Mouse (Mus musculus) bone marrow, adult 2 months (tissue): ENCODE measurements around the gene Adgrv1. TPM values are rescaled to one million over a fixed set of nuclear protein-coding genes. Genes with fewer than 3 reads are reported as not detected.

Experiments
- H3K27ac ChIP-seq: fragments of 200-500 bp; 2 replicates; pipeline ENCODE4 v1.5.1; 2012; ENCODE audit warnings: low read depth, mild to moderate bottlenecking, control low read depth, inconsistent platforms, low read length; ENCODE audit not compliant: control insufficient read depth, poor library complexity, insufficient read depth
- H3K4me1 ChIP-seq: fragments of 200-500 bp; 2 replicates; pipeline ENCODE4 v1.6.1; 2011; ENCODE audit warnings: low read length; ENCODE audit not compliant: control insufficient read depth, insufficient read depth
- H3K4me3 ChIP-seq: fragments of 200-500 bp; replicated peaks from 2 replicates; pipeline ENCODE3; 2011; ENCODE audit warnings: mild to moderate bottlenecking, low read depth, low read length, control low read depth; ENCODE audit not compliant: control insufficient read depth
- CTCF ChIP-seq: fragments of 200-500 bp; IDR thresholded peaks from 2 replicates; pipeline ENCODE4 v1.5.1; 2011; ENCODE audit warnings: low read length, control low read depth; ENCODE audit not compliant: control insufficient read depth, insufficient read depth
- POLR2A ChIP-seq: fragments of 200-500 bp; IDR thresholded peaks from 2 replicates; pipeline ENCODE4 v1.6.1; 2011; ENCODE audit warnings: low read depth, mild to moderate bottlenecking, control low read depth, low read length, borderline replicate concordance; ENCODE audit not compliant: control insufficient read depth
- WGBS: fragments of 180-500 bp; shearing (Covaris S2); methylation state at CpG from one replicate; pipeline ENCODE4 v1.1.7; 2018; 5-methylcytosine and 5-hydroxymethylcytosine counted together
- polyA plus RNA-seq: library from polyadenylated mRNA; stranded (reverse); fragments of >200 nt; gene quantifications from 2 replicates; pipeline ENCODE4 v1.2.4, GENCODE M21; 2011; ENCODE audit warnings: low replicate concordance; ENCODE audit not compliant: missing spikeins, insufficient read depth, insufficient read length

Adgrv1 gene
- polyA plus RNA-seq, 1 experiment = 1.7 TPM

DNA sequence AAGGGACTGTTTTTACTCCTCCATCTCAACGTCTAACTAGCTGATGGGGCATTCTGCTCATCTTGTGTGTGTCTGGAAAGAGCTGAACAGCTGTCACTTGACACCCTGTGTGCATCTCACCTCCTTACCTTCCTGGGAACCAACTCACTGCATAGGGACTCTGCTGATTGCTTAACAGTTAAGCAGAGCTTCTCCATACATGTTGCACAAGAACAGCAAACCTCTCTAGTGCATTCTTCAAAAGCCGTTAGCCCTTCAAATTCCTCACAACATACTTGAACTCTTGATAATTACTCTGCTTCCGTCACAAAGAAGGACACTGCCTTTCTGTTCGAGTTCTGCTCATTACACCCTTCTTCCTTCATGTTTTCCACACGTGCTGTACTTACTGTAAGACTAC is 525.5 kb downstream of the Adgrv1 start:
- Histone ChIP-seq H3K4me1 (no peaks in the 10 kb centered on the region), H3K27ac (no peak overlapping the region), H3K4me3 (no peak overlapping the region)
- TF ChIP-seq CTCF (no peak), POLR2A (no peak)
- 48% methylated on average over 5 of the region's 5 CpGs for WGBS

DNA sequence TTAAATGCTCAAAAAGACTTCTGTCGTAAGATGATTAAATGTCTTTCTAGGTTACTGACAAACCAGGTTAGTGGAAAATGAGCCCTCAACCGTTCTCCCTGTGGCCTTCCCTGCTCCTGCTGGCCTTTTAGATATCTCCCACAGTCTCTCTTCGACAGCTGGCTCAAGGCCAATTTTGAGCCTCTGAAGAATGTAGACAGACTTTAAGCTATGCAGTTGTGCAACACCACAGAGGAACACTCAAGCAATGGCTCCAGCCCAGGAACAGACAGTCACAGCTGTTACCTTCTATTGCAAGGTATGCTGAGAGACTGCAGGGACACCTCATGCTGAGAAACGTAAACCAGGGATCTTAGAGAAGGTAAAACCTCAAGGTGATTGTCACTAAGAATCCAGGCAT is 529.2 kb downstream of the Adgrv1 start:
- TF ChIP-seq CTCF (no peak), POLR2A (no peak)
- 48% methylated on average over 4 of the region's 4 CpGs for WGBS
- Histone ChIP-seq H3K4me3 (no peak overlapping the region), H3K4me1 (no peaks in the 10 kb centered on the region), H3K27ac (no peak overlapping the region)

DNA sequence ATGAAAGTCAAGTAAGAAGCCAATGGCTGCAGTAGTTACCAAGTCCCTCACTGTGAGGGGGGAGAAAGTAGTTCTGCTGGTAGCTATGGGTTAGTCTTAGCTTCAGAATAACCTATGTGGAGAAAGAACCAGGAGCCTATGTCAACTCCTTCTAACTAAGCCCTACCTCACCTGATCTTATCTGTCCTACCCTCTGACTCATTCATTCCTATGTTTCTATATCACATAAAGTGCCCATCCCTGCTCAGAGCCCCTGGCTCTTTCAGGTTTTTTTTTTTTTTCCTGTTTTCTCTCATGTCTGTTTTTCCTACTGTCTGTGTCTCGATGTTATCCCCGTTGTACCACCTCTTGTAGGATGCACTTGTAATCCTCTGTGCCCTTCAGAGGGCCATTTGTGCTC is 536.5 kb downstream of the Adgrv1 start:
- Histone ChIP-seq H3K4me3 (no peak overlapping the region), H3K27ac (no peak overlapping the region), H3K4me1 (no peaks in the 10 kb centered on the region)
- TF ChIP-seq CTCF (no peak), POLR2A (no peak)
- 87% methylated on average over 2 of the region's 2 CpGs for WGBS

DNA sequence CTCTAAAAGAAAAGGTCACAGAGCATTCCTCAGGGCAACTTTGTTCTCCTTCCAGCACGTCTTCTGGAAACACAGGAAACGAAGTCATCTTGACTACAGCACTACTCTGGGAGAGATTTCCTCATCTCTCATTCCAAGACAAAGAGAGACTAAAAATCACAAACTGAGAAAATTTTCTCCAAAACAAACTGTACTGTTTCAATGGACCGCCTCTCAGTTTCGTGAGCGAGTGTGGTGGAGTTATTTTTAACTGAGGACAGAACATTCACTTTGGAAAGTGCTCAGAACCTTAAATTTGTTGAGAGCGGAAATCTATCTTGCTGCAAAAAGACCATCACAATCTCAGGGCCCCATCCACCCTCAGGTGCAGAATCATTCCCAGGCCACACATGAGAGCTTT is 538.4 kb downstream of the Adgrv1 start:
- Histone ChIP-seq H3K4me1 (no peaks in the 10 kb centered on the region), H3K27ac (no peak overlapping the region), H3K4me3 (no peak overlapping the region)
- TF ChIP-seq POLR2A (no peak), CTCF (no peak)
- WGBS = 84% methylated on average over 6 of the region's 6 CpGs

DNA sequence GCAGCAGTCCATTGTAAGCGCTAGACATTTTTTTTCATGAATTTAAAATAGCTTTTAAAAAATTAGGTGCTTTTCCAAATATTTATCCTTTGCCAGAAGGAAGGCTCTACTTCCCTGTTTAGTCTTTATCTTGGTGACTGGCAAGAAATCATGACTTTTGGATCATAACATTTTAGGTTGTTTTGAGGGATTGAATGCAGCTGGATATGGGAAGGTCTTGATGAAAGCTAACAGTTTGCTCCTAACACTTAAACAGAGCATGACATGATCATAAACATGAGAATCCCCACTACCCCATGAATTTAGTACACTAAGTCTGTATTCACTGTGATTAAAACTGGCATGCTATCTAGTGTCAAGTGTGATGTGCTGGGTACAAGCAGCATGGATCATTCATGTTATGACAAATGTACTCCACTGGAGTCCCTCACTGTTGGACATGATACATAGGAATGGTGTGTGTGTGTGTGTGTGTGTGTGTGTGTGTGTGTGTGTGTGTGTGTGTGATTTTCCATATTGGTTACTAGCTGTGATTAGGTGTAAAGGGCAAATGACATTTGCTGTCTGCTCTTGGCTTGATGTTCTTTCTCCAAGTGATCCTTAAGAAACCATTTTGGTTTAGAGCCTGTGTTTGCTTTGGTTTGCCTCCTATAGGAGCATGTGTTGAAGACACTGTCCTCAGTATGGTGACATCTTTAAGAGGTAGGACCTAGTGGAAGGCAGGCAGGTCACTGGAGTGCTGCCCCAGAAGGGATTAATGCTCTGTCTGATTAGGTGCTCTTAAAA is 542.7 kb downstream of the Adgrv1 start:
- no peak overlapping the region for H3K27ac ChIP-seq
- H3K4me3 ChIP-seq = no peak overlapping the region
- 88% methylated on average over 1 of the region's 1 CpGs for WGBS
- TF ChIP-seq POLR2A (no peak), CTCF (no peak)
- H3K4me1 ChIP-seq = no peaks in the 10 kb centered on the region

DNA sequence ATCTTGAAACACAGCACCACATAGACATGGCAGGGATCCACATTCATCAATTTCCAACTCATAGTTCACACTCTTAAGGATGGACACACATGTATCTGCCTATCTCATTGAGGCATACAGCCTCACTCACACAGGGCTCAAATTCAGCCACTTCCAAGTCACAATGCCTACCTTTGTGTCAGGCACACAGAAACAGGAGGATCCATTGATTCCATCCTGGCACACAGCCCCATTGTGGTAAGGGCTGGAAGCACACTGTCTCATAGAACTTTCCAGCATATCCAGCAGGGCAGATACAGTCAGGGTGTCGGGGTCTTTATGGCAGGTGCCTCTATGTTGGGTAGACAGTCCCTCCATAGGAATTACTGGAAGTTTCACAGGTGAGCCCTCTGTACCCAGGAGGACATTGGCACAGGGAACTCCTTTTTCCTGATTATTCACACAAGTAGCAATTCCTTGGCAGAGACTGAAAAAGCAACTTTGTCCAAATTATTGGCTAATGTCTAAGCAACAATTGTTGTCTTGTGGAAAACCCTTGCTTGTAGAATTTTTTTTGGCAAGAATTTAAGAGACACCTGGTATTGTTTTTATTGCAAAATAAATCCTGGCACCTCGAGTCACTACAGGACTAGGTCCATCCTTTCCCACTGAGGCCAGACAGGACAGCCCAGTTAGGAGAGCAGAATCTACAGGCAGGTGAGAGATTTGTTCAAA is 545.8 kb downstream of the Adgrv1 start:
- TF ChIP-seq CTCF (no peak), POLR2A (no peak)
- H3K27ac ChIP-seq = no peak overlapping the region
- 64% methylated on average over 2 of the region's 2 CpGs for WGBS
- H3K4me3 ChIP-seq = no peak overlapping the region
- H3K4me1 ChIP-seq = no peaks in the 10 kb centered on the region

DNA sequence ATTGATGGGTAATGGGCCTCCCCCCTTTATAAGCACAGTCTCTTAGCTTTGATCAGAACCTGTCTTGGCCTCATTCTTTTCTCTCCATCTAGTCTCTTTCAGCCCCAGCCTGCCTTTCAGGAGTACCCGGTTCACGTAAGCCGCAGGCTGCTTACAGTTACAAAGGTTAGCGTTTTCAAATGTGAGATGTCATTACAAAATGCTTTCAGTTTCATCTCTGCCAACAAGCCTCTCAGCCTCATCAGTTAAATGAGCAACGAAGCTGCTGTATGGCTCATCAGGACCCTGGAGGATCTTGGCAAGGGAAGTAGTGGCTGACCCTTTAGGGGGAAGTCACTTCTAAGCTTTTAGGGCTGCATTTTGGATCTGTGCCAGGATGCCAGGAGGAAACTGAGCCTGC is 560.7 kb downstream of the Adgrv1 start:
- no peak overlapping the region for H3K27ac ChIP-seq
- H3K4me1 ChIP-seq = no peaks in the 10 kb centered on the region
- no peak for TF ChIP-seq POLR2A
- no peak for TF ChIP-seq CTCF
- WGBS = 72% methylated on average over 5 of the region's 5 CpGs
- no peak overlapping the region for H3K4me3 ChIP-seq

DNA sequence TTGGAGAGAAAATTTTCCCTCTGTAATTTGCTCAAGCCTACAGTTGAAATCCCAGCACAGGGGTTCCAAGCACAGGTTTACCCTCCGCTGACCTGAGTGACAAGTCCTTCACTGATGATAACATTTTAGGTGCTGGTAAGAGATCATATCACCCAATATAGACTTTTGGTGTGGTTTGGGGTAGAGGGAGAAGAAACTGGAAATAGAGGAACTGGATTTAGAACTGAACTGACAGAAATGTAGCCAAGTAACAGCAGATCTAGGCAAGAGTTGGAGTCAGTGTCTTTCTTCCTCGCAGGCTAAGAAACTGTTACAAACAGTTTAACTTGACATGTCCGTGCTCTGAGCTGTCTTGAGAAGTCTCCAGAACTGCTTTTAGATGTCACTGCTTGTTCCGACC is 581.5 kb downstream of the Adgrv1 start:
- Histone ChIP-seq H3K4me3 (no peak overlapping the region), H3K27ac (no peak overlapping the region), H3K4me1 (no peaks in the 10 kb centered on the region)
- 45% methylated on average over 4 of the region's 4 CpGs for WGBS
- TF ChIP-seq CTCF (no peak), POLR2A (no peak)

DNA sequence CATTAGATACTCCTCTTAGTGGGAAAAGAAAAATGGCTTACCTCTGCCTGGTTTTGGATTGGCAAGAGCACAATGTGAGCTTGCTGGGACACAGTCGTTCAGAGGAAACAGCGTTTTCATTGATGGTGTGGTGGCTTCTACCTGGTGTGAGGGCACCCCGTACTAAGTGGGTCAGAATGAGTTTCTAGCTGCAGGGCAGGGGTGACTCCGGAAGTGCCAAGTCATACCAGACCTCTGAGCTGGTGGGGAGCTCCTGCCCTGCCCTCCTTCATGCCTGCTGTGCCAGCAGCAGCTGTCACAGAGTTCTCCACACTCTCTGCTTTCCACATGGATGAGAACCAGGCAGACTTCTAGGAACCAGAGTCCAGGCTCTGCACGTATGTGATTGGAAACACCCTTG is 582.0 kb downstream of the Adgrv1 start:
- Histone ChIP-seq H3K4me1 (no peaks in the 10 kb centered on the region), H3K27ac (no peak overlapping the region), H3K4me3 (no peak overlapping the region)
- 26% methylated on average over 5 of the region's 5 CpGs for WGBS
- no peak for TF ChIP-seq POLR2A
- no peak for TF ChIP-seq CTCF
